8 mouse cellular contexts compared by ENCODE assay signal in genomic region chr8:119557821-119558602, GRCm38 (mm10). TPM values are rescaled to one million over a fixed set of nuclear protein-coding genes. Genes with fewer than 3 reads are reported as not detected.
A peak's percentile ranks its signal among the peaks of the same experiment; 100 is the strongest.
DNase-seq lines count a peak whose midpoint lies in the region; ATAC-seq lines count a peak whose summit lies in the region.

No protein-coding gene starts in this region.

- no peaks in the 10 kb centered on the region for H3K9me3 ChIP-seq in heart, embryonic 14.5 days (ENCODE audit: control insufficient read depth, low read length)
- no peaks in the 10 kb centered on the region for H3K9me3 ChIP-seq in limb, embryonic 12.5 days
- no peaks in the 10 kb centered on the region for H3K9me3 ChIP-seq in midbrain, embryonic 12.5 days

- WGBS in heart, embryonic 14.5 days, result under 1% methylated on average over 53 of the region's 55 CpGs
- WGBS in limb, embryonic 12.5 days, result 1% methylated on average over 55 of the region's 55 CpGs
- whole genome bisulfite sequencing in midbrain, embryonic 12.5 days, result 1% methylated on average over 55 of the region's 55 CpGs

- peak; percentile 30 to 84 for DNase-seq in cerebellum, postnatal 14 days
- DNase-seq in cerebellum, adult 11-12 months, result no peak
- DNase-seq in 416B (ENCODE audit: low read depth), result peak; percentile 75
- DNase-seq in c-Kit-positive CD71-negative TER-119-negative erythroid progenitor cells, embryonic 14.5 days (ENCODE audit: low read depth), result peak; percentile 43
- DNase-seq in layer of hippocampus, postnatal 36 days, result no peak

- H3K4me3 ChIP-seq in heart, embryonic 14.5 days (ENCODE audit: control insufficient read depth in 1 of 2, insufficient read depth in 1 of 2, low read depth in 1 of 2, low read length in 2 of 2), result peak overlapping the region; percentile 80 to 94
- H3K4me3 ChIP-seq in limb, embryonic 12.5 days (replicated peaks), result peak overlapping the region; percentile 86
- peak overlapping the region; percentile 89 for H3K4me3 ChIP-seq in midbrain, embryonic 12.5 days

- peak overlapping the region; percentile 79 for H3K4me2 ChIP-seq in heart, embryonic 14.5 days (ENCODE audit: low read length)
- peak overlapping the region; percentile 72 for H3K4me2 ChIP-seq in limb, embryonic 12.5 days
- peak overlapping the region; percentile 83 for H3K4me2 ChIP-seq in midbrain, embryonic 12.5 days (replicated peaks)

- peak overlapping the region; percentile 92 for H3K9ac ChIP-seq in heart, embryonic 14.5 days (ENCODE audit: low read length)
- H3K9ac ChIP-seq in limb, embryonic 12.5 days (replicated peaks), result peak overlapping the region; percentile 87
- H3K9ac ChIP-seq in midbrain, embryonic 12.5 days (replicated peaks), result peak overlapping the region; percentile 90

- peaks cover 21% of the 10 kb centered on the region for H3K36me3 ChIP-seq in heart, embryonic 14.5 days (ENCODE audit: control insufficient read depth, insufficient read depth, low read length)
- peaks cover 25% of the 10 kb centered on the region for H3K36me3 ChIP-seq in limb, embryonic 12.5 days
- peaks cover 15% of the 10 kb centered on the region for H3K36me3 ChIP-seq in midbrain, embryonic 12.5 days

- H3K27ac ChIP-seq in heart, embryonic 14.5 days (replicated peaks in 1 of 2; ENCODE audit: control insufficient read depth in 1 of 2, insufficient read depth in 1 of 2, low read depth in 2 of 2, low read length in 2 of 2), result peak overlapping the region; percentile 70 to 80
- H3K27ac ChIP-seq in limb, embryonic 12.5 days, result peak overlapping the region; percentile 92
- H3K27ac ChIP-seq in midbrain, embryonic 12.5 days (replicated peaks), result peak overlapping the region; percentile 95

- peak; percentile 85 for ATAC-seq in heart, embryonic 14.5 days (ENCODE audit: insufficient number of reproducible peaks, insufficient read depth, low FRiP score, low read depth)
- peak; percentile 67 for ATAC-seq in limb, embryonic 12.5 days (ENCODE audit: insufficient number of reproducible peaks, insufficient read depth, low FRiP score, low TSS enrichment, low read depth)
- peak; percentile 91 for ATAC-seq in midbrain, embryonic 12.5 days (ENCODE audit: low FRiP score, low read depth)

- H3K4me1 ChIP-seq in heart, embryonic 14.5 days (ENCODE audit: control insufficient read depth in 2 of 2, insufficient read depth in 2 of 2, low read length in 2 of 2), result peaks cover 7 to 20% of the 10 kb centered on the region in 2 experiments
- peaks cover 30% of the 10 kb centered on the region for H3K4me1 ChIP-seq in limb, embryonic 12.5 days (replicated peaks)
- peaks cover 21% of the 10 kb centered on the region for H3K4me1 ChIP-seq in midbrain, embryonic 12.5 days

- no peaks in the 10 kb centered on the region for H3K27me3 ChIP-seq in heart, embryonic 14.5 days (ENCODE audit: control insufficient read depth, insufficient read depth, low read length)
- H3K27me3 ChIP-seq in limb, embryonic 12.5 days, result no peaks in the 10 kb centered on the region
- H3K27me3 ChIP-seq in midbrain, embryonic 12.5 days, result no peaks in the 10 kb centered on the region

RNA-seq across cellular contexts. Expression of gene Mbtps1, which starts 0.5 kb away (rescaled TPM):
- polyA plus RNA-seq in heart, embryonic 14.5 days (2014; fragmentation: Nextera tagmentation; extraction: Ambion mirVana), result 62.5 and 64.8 TPM in 2 replicates
- 140 and 147 TPM in 2 replicates for polyA plus RNA-seq in limb, embryonic 12.5 days (2016; fragmentation: Nextera tagmentation; extraction: Ambion mirVana)
- polyA plus RNA-seq in midbrain, embryonic 12.5 days (2016; fragmentation: Nextera tagmentation; extraction: Ambion mirVana), result 96.7 and 110 TPM in 2 replicates
- total RNA-seq in layer of hippocampus, postnatal 36 days (2021), result 10 to 100 TPM; 70.3 to 74.6 TPM

RNA-seq across cellular contexts. Expression of gene Hsdl1, which starts 17.0 kb away (rescaled TPM):
- 34.7 and 40.8 TPM in 2 replicates for polyA plus RNA-seq in heart, embryonic 14.5 days (2014; fragmentation: Nextera tagmentation; extraction: Ambion mirVana)
- 33.6 and 35.3 TPM in 2 replicates for polyA plus RNA-seq in limb, embryonic 12.5 days (2016; fragmentation: Nextera tagmentation; extraction: Ambion mirVana)
- 100 and 104 TPM in 2 replicates for polyA plus RNA-seq in midbrain, embryonic 12.5 days (2016; fragmentation: Nextera tagmentation; extraction: Ambion mirVana)
- total RNA-seq in layer of hippocampus, postnatal 36 days (2021), result 10 to 100 TPM; 39.8 to 42.0 TPM

RNA-seq across cellular contexts. Expression of gene Dnaaf1, which starts 17.0 kb away (rescaled TPM):
- 0.28 TPM in 1 of 2 replicates, not detected in the other for polyA plus RNA-seq in heart, embryonic 14.5 days (2014; fragmentation: Nextera tagmentation; extraction: Ambion mirVana)
- polyA plus RNA-seq in limb, embryonic 12.5 days (2016; fragmentation: Nextera tagmentation; extraction: Ambion mirVana), result not detected in 2 replicates
- polyA plus RNA-seq in midbrain, embryonic 12.5 days (2016; fragmentation: Nextera tagmentation; extraction: Ambion mirVana), result 0.14 and 0.17 TPM in 2 replicates
- total RNA-seq in layer of hippocampus, postnatal 36 days (2021), result under 1 TPM; 0.12 to 0.18 TPM

RNA-seq across cellular contexts. Expression of gene Taf1c, which starts 47.0 kb away (rescaled TPM):
- 5.4 and 6.2 TPM in 2 replicates for polyA plus RNA-seq in heart, embryonic 14.5 days (2014; fragmentation: Nextera tagmentation; extraction: Ambion mirVana)
- polyA plus RNA-seq in limb, embryonic 12.5 days (2016; fragmentation: Nextera tagmentation; extraction: Ambion mirVana), result 14.1 and 15.1 TPM in 2 replicates
- 15.3 and 16.7 TPM in 2 replicates for polyA plus RNA-seq in midbrain, embryonic 12.5 days (2016; fragmentation: Nextera tagmentation; extraction: Ambion mirVana)
- 10 to 100 TPM; 11.5 to 11.7 TPM for total RNA-seq in layer of hippocampus, postnatal 36 days (2021)

RNA-seq across cellular contexts. Expression of gene Adad2, which starts 54.5 kb away (rescaled TPM):
- polyA plus RNA-seq in heart, embryonic 14.5 days (2014; fragmentation: Nextera tagmentation; extraction: Ambion mirVana), result not detected in 2 replicates
- 0.14 and 0.41 TPM in 2 replicates for polyA plus RNA-seq in limb, embryonic 12.5 days (2016; fragmentation: Nextera tagmentation; extraction: Ambion mirVana)
- 0.15 TPM in 1 of 2 replicates, not detected in the other for polyA plus RNA-seq in midbrain, embryonic 12.5 days (2016; fragmentation: Nextera tagmentation; extraction: Ambion mirVana)
- total RNA-seq in layer of hippocampus, postnatal 36 days (2021), result under 1 TPM in 1 of 2 experiments, not detected in 1; 0.46 TPM

Comparison
In these comparisons a context has a peak if more than half of its experiments do, and no peak if none do; other contexts are left out.
1. DNase-seq: peak in cerebellum, postnatal 14 days (2 of 2), 416B (single experiment) and c-Kit-positive CD71-negative TER-119-negative erythroid progenitor cells, embryonic 14.5 days (single experiment); none in cerebellum, adult 11-12 months (single experiment) and layer of hippocampus, postnatal 36 days (0 of 2).
2. Peak in every context shown above with its lines, with median percentiles within 50 percentile points of each other: ATAC-seq, H3K27ac ChIP-seq, H3K4me2 ChIP-seq, H3K4me3 ChIP-seq and H3K9ac ChIP-seq.